Mouse (Mus musculus) cerebellum, adult (tissue): ENCODE measurements around the gene Pelp1.

Experiments
- ATAC-seq: cut with Nextera tagmentation; 2 replicates; pipeline ENCODE4 v1.9.2; 2017; ENCODE audit warnings: mild to moderate bottlenecking, moderate library complexity, mixed read lengths; ENCODE audit not compliant: insufficient number of reproducible peaks, low FRiP score, low TSS enrichment

Gene Pelp1

GRCm38 (mm10) chr11:70345546-70345945 is 64.3 kb downstream of the Pelp1 start:
- no peak for ATAC-seq

GRCm38 (mm10) chr11:70345061-70345460 is 64.8 kb downstream of the Pelp1 start:
- ATAC-seq = no peak
